Mouse (Mus musculus): ENCODE results near the gene Nol6. TPM values are rescaled to one million over a fixed set of nuclear protein-coding genes. Genes with fewer than 3 reads are reported as not detected.
A peak's percentile ranks its signal among the peaks of the same experiment; 100 is the strongest.

Gene Nol6
- 10 to 100 TPM; 84.6 to 88.9 TPM for total RNA-seq (2021)

GRCm38 (mm10) chr4:41124180-41124951, at the start of gene Nol6:
Gene Nol6 (minus strand): TSS chr4:41124455.
- intact Hi-C loops (cut with DNase I) = no loop called here
- peak; percentile 97 to 99 for DNase-seq (ENCODE audit: low spot score in 2 of 2)

GRCm38 (mm10) chr4:41170970-41171369, 46.7 kb upstream of the Nol6 start:
- no peak for DNase-seq (ENCODE audit: low spot score in 2 of 2)

GRCm38 (mm10) chr4:41165693-41166475, 41.6 kb upstream of the Nol6 start:
- intact Hi-C loops (cut with DNase I) = loop anchor here (2.0 to 5.0 kb wide), 2 partner anchors 31 to 114 kb away; partner anchors contain the start of gene Ube2r2

More at GRCm38 (mm10) chr4:41170970-41171369, 46.7 kb upstream of the Nol6 start:
- intact Hi-C loops (cut with DNase I) = no loop called here

GRCm38 (mm10) chr4:41164974-41165373, 40.7 kb upstream of the Nol6 start:
- DNase-seq (ENCODE audit: low spot score in 2 of 2) = no peak
- intact Hi-C loops (cut with DNase I) = loop anchor here (5.0 kb wide), 1 partner anchor 113 kb away; no protein-coding TSS in a partner anchor

More at GRCm38 (mm10) chr4:41165693-41166475, 41.6 kb upstream of the Nol6 start:
- DNase-seq (ENCODE audit: low spot score in 2 of 2) = peak; percentile 61 to 67

- intact Hi-C loops (cut with DNase I) = no loop called here
Measured at GRCm38 (mm10) chr4:41161232-41161631, 37.0 kb upstream of the Nol6 start.

GRCm38 (mm10) chr4:41158251-41158650, 34.0 kb upstream of the Nol6 start:
- no peak for DNase-seq (ENCODE audit: low spot score in 2 of 2)
- intact Hi-C loops (cut with DNase I) = no loop called here

More at GRCm38 (mm10) chr4:41161232-41161631, 37.0 kb upstream of the Nol6 start:
- no peak for DNase-seq (ENCODE audit: low spot score in 2 of 2)

GRCm38 (mm10) chr4:41156961-41157360, 32.7 kb upstream of the Nol6 start:
- DNase-seq (ENCODE audit: low spot score in 2 of 2) = no peak
- intact Hi-C loops (cut with DNase I) = no loop called here

- intact Hi-C loops (cut with DNase I) = no loop called here
- DNase-seq (ENCODE audit: low spot score in 2 of 2) = no peak
Measured at GRCm38 (mm10) chr4:41153146-41153545, 28.9 kb upstream of the Nol6 start.

GRCm38 (mm10) chr4:41151186-41151585, 26.9 kb upstream of the Nol6 start:
- intact Hi-C loops (cut with DNase I) = no loop called here
- DNase-seq (ENCODE audit: low spot score in 2 of 2) = no peak

- intact Hi-C loops (cut with DNase I) = no loop called here
- DNase-seq (ENCODE audit: low spot score in 2 of 2) = no peak
Measured at GRCm38 (mm10) chr4:41149891-41150290, 25.6 kb upstream of the Nol6 start.

GRCm38 (mm10) chr4:41142601-41143000, 18.3 kb upstream of the Nol6 start:
- DNase-seq (ENCODE audit: low spot score in 2 of 2) = no peak
- intact Hi-C loops (cut with DNase I) = no loop called here

GRCm38 (mm10) chr4:41140174-41140875, 16.1 kb upstream of the Nol6 start:
- intact Hi-C loops (cut with DNase I) = no loop called here
- no peak for DNase-seq (ENCODE audit: low spot score in 2 of 2)

GRCm38 (mm10) chr4:41136811-41137210, 12.6 kb upstream of the Nol6 start:
- no peak for DNase-seq (ENCODE audit: low spot score in 2 of 2)
- intact Hi-C loops (cut with DNase I) = loop anchor here (5.0 kb wide), 1 partner anchor 140 kb away; the partner anchor contains the start of gene Ubap2

- intact Hi-C loops (cut with DNase I) = loop anchor here (5.0 kb wide), 1 partner anchor 141 kb away; the partner anchor contains the start of gene Ubap2
- no peak for DNase-seq (ENCODE audit: low spot score in 2 of 2)
Measured at GRCm38 (mm10) chr4:41136454-41136805, 12.2 kb upstream of the Nol6 start.

GRCm38 (mm10) chr4:41135711-41136453, 11.6 kb upstream of the Nol6 start, which contains the start of gene Ube2r2:
Gene Ube2r2 (plus strand): TSS chr4:41135743.
- intact Hi-C loops (cut with DNase I) = loop anchor here (2.0 to 5.0 kb wide), 2 partner anchors 31 to 141 kb away; partner anchors contain the start of gene Ubap2
- peak; percentile 49 to 60 for DNase-seq (ENCODE audit: low spot score in 2 of 2)

- intact Hi-C loops (cut with DNase I) = loop anchor here (2.0 to 5.0 kb wide), 2 partner anchors 32 to 142 kb away; partner anchors contain the start of gene Ubap2
- DNase-seq (ENCODE audit: low spot score in 2 of 2) = peak; percentile 62 to 75
Measured at GRCm38 (mm10) chr4:41134935-41135710, 10.9 kb upstream of the Nol6 start.

- intact Hi-C loops (cut with DNase I) = loop anchor here (2.0 kb wide), 1 partner anchor 33 kb away; no protein-coding TSS in a partner anchor
- DNase-seq (ENCODE audit: low spot score in 2 of 2) = no peak
Measured at GRCm38 (mm10) chr4:41133529-41134291, 9.5 kb upstream of the Nol6 start.
